Mouse (Mus musculus) E14TG2a.4 (cell line): ENCODE results near the gene Ush1c.

ENCODE experiments used
- CTCF ChIP-seq: conservative IDR thresholded peaks from 2 replicates; pipeline ENCODE4 v1.5.1; 2014; ENCODE audit warnings: low read length
- POU5F1 ChIP-seq: IDR thresholded peaks from 2 replicates; pipeline ENCODE4 v1.6.1; 2014; ENCODE audit warnings: low read length, borderline replicate concordance

DNA sequence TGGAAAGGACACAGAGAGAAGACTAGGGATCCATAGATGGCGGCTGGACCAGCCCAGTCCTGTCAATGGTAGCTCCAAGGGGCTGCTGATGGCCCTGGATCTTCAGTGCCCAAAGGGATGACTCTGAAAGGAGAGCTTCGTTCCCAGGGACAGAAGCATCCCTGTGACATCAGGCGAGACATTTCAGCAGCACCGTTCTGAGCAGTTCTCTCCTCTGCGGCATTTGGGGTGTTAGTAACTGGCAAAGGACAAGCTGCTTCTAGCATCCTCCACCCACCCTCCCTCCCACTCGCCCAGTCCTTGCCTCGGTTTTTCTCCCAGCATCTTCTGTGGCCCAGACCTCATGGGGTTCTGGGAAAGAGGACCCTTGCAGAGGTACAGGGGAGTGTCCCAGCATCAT lies 44.0 kb upstream of the Ush1c start:
- TF ChIP-seq CTCF (no peak), POU5F1 (no peak)
